Mouse (Mus musculus) olfactory bulb, adult 2 months (tissue): ENCODE results near the gene Ssh1.

Source experiments
- CTCF ChIP-seq: fragments of 200-500 bp; IDR thresholded peaks from 2 replicates; pipeline ENCODE4 v1.5.1; 2012; ENCODE audit warnings: low read depth, mild to moderate bottlenecking, low read length, moderate library complexity; ENCODE audit not compliant: insufficient read depth
- POLR2A ChIP-seq: fragments of 200-500 bp; IDR thresholded peaks from 2 replicates; pipeline ENCODE4 v1.6.1; 2012; ENCODE audit warnings: mild to moderate bottlenecking, low read depth, low read length, moderate library complexity; ENCODE audit not compliant: insufficient read depth

DNA sequence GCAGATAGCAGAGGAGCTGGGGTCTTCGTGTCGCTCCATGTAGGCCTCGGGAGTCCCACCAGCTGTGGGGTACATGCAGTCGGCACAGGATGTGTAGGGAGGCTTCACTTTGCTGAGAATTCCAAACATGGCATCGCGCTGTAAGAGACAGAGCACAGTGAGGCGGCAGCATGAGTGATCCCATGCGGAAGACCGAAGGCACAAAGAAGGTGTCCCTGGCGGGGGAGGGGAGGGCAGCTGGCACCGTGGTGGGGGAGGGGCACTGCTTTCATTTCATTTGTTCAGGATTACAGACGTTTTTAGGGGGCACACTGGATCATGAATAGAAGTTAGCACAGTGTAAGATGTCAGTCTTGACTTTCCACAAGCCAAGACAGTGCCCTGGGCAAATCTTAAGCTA is 50.4 kb downstream of the Ssh1 start:
- TF ChIP-seq POLR2A (no peak), CTCF (no peak)
